Mouse (Mus musculus): ENCODE measurements around the gene Phip.

Gene Phip

DNA sequence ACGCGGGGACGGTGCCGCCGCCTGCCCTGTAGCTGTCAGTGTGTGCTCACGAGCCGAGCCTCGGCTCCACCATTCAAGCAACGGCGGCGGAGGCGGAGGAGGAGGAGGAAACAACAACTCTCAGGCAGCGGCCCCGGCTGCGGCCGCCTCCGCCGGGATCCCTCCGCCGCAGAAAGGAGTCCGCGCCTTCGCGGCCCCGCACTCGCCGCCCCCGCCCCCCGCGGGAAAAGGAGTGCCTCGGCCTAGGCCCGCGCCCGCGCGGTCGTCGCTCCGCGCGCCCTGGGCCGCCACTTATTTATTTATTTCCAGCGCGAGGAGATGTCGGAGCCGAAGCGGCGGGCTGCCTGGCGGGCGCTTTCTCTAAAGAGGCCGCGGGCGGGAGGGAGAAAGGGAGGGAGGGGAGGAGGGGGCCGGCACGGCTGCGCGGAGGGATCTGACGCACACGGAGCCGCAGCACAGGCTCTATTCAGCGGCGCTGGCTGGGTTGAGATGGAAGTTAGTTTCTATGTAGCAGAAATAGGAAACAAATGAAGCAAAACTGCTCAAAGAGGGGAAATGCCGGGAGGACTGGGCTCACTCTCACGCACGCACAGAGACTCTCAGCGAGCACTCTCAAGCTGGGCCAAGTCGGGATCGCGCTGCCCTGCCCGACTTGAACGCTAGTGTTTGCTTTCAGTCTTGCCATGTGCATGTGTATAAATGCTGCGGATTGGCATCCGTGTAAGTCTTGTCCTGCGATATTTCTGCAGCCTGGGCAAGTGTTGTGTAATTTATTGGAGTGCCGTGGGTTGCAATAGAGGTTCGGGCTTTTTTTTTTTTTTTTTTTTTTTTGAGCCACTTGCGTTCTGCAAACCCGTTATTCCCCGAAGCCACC, at the start of gene Phip:
Gene Phip, minus strand, starts transcription at position 175 of the 874 bp plus-strand sequence.
- no peak for TF ChIP-seq GATA4 (IDR thresholded peaks at IDR 0.05; ENCODE audit: insufficient replicate concordance, low read length)

DNA sequence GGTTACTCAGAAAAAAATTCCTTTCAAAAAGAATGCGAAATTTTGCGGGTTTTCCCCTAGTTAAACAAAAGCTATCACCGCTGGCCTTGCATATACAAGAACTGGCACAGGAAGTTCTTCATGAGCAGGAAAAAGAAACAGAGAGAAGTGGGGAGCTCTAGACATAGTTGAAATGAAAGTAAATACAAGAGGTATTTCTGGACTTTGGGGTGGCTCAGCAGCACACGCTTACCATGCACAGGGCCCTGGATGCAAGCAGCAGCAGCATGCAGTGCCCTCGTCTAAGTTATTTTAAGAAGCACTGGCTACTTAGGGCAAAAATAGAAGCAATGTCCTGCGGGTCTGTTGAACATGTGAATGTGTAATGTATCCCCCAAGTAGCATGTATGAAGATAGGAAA, 48.4 kb upstream of the Phip start:
- no peak for TF ChIP-seq GATA4 (IDR thresholded peaks at IDR 0.05; ENCODE audit: insufficient replicate concordance, low read length)

- TF ChIP-seq GATA4 (IDR thresholded peaks at IDR 0.05; ENCODE audit: insufficient replicate concordance, low read length), result no peak
These were observed 39.2 kb upstream of the Phip start for GRCm38 (mm10) chr9:83014516-83014915.

DNA sequence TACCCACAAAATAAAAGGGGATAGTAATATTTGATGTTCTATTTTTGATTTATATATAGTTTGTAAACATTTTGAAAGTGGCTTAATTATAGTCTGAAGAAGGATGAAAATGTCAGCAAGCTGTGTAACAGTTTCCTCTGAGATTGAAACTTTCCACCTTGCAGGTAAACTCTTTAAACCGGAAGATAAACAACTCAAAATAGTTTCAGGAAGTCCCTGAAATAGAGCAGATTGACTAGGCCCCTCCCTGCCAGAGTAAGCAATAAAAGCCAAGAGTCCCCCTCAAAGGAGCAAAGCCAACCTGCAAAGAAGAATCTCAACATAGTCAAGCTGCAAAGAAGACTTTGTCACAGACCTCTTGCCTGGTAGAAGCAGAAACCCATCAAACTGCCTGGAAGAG, 33.0 kb upstream of the Phip start:
- TF ChIP-seq GATA4 (IDR thresholded peaks at IDR 0.05; ENCODE audit: insufficient replicate concordance, low read length), result no peak

DNA sequence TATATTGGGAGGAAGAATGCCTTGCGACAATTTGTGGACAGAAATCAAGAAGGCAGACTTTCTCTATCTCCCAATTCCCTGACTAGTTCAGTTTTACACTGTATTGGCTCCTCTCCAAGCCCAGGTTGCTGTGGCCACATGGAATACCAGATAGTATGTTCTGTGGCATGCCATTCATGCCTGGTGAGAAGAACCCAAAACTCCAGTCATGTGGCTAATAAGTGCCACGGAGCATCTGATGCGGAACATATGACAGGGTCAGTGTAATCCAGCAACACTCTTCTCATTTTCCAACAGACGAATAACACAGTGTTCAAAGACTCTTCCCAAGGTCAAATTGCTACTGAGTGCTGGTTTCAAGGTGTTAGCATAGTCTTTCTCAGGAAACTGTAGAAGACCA, 26.0 kb upstream of the Phip start:
- no peak for TF ChIP-seq GATA4 (IDR thresholded peaks at IDR 0.05; ENCODE audit: insufficient replicate concordance, low read length)

- no peak for TF ChIP-seq GATA4 (IDR thresholded peaks at IDR 0.05; ENCODE audit: insufficient replicate concordance, low read length)
These were observed 22.6 kb upstream of the Phip start for GRCm38 (mm10) chr9:82997765-82998500.

GRCm38 (mm10) chr9:82976936-82977335, 1.6 kb upstream of the Phip start:
- no peak for TF ChIP-seq GATA4 (IDR thresholded peaks at IDR 0.05; ENCODE audit: insufficient replicate concordance, low read length)

DNA sequence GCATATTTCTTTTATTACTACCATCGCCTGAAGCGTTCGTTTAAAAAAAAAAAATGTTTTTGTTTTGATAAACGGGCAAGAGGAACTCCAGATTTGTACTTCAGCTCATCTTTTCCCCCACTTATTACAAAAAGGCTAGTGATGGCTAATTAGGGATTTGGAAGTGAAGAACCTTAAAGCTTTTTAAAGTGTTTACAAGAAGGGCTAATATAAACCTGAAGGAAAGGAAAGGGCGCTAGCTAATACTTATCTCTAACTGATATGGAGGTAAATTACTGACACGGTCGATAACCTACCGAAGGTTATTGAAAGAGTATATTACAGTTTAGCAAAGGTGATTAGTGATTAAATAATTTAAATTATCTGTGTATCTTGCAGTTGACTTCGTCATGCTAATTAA, 903 bp upstream of the Phip start:
- no peak for TF ChIP-seq GATA4 (IDR thresholded peaks at IDR 0.05; ENCODE audit: insufficient replicate concordance, low read length)

- no peak for TF ChIP-seq GATA4 (IDR thresholded peaks at IDR 0.05; ENCODE audit: insufficient replicate concordance, low read length)
These were observed 364 bp downstream of the Phip start for GRCm38 (mm10) chr9:82974962-82975341.

- no peak for TF ChIP-seq GATA4 (IDR thresholded peaks at IDR 0.05; ENCODE audit: insufficient replicate concordance, low read length)
These were observed 992 bp downstream of the Phip start for GRCm38 (mm10) chr9:82974187-82974861.

- TF ChIP-seq GATA4 (IDR thresholded peaks at IDR 0.05; ENCODE audit: insufficient replicate concordance, low read length), result no peak
These were observed 1.9 kb downstream of the Phip start for GRCm38 (mm10) chr9:82973321-82973892.

GRCm38 (mm10) chr9:82971433-82971832, 3.9 kb downstream of the Phip start:
- no peak for TF ChIP-seq GATA4 (IDR thresholded peaks at IDR 0.05; ENCODE audit: insufficient replicate concordance, low read length)

GRCm38 (mm10) chr9:82967076-82967621, 8.2 kb downstream of the Phip start:
- no peak for TF ChIP-seq GATA4 (IDR thresholded peaks at IDR 0.05; ENCODE audit: insufficient replicate concordance, low read length)

DNA sequence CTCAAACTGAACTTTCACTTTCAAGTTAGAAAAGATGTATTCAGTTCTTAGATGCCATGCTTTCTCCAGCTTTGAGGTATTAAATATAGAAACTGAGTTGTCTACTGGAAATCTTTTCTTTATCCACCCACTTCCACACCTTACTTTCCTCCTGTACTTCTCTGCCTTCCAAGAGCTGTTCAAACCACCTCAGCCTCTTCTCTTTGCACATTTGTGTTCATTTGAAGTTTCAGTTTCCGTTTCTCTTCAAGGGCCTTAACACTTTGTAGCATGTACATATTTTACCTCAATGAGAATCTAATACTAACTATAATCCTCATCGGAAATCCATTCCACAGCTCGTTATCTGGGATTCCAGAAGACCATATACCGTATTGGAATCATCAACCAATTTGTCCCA, 11.3 kb downstream of the Phip start:
- TF ChIP-seq GATA4 (IDR thresholded peaks at IDR 0.05; ENCODE audit: insufficient replicate concordance, low read length), result no peak

- TF ChIP-seq GATA4 (IDR thresholded peaks at IDR 0.05; ENCODE audit: insufficient replicate concordance, low read length), result no peak
These were observed 14.0 kb downstream of the Phip start for GRCm38 (mm10) chr9:82961352-82961751.
